Mouse (Mus musculus) heart, postnatal 0 days (tissue): ENCODE measurements around the gene Kif7.

Experiments
- CTCF ChIP-seq: IDR thresholded peaks from 2 replicates; pipeline ENCODE4 v1.5.1; 2016; ENCODE audit warnings: antibody characterized with exemption, control low read depth, low read depth
- EP300 ChIP-seq: IDR thresholded peaks from 2 replicates; pipeline ENCODE4 v1.6.1; 2016; ENCODE audit warnings: antibody characterized with exemption, low read depth

GRCm38 (mm10) chr7:79680231-79680630 is 35.3 kb downstream of the Kif7 start:
- TF ChIP-seq CTCF = no peak
- no peak for TF ChIP-seq EP300
